Mouse (Mus musculus): ENCODE measurements at regions not wholly inside any gene's neighbourhood (a gene's known extent, or its start where the extent isn't known, plus 50 kb on each side); places are given as distances from the start of the nearest gene placed in this dataset.

- no peak for DNase-seq (ENCODE audit: extremely low spot score)
Observed at GRCm38 (mm10) chr2:167848468-167849440, 83.1 kb upstream of the Ptpn1 start.

- no peak for DNase-seq (ENCODE audit: extremely low spot score)
Observed at GRCm38 (mm10) chr2:167847281-167848077, 84.4 kb upstream of the Ptpn1 start.

- no peak for DNase-seq (ENCODE audit: extremely low spot score)
Observed at GRCm38 (mm10) chr2:167845370-167845769, 86.5 kb upstream of the Ptpn1 start.

- no peak for DNase-seq (ENCODE audit: extremely low spot score)
Observed at GRCm38 (mm10) chr2:167844556-167844955, 87.3 kb upstream of the Ptpn1 start.

GRCm38 (mm10) chr2:167843921-167844320 lies 87.9 kb upstream of the Ptpn1 start:
- no peak for DNase-seq (ENCODE audit: extremely low spot score)

- no peak for DNase-seq (ENCODE audit: extremely low spot score)
Observed at GRCm38 (mm10) chr2:167842993-167843392, 88.9 kb upstream of the Ptpn1 start.

GRCm38 (mm10) chr2:167842473-167842872 lies 89.4 kb upstream of the Ptpn1 start:
- DNase-seq (ENCODE audit: extremely low spot score), result no peak

- no peak for DNase-seq (ENCODE audit: extremely low spot score)
Observed at GRCm38 (mm10) chr2:167841339-167842240, 90.3 kb upstream of the Ptpn1 start.

GRCm38 (mm10) chr2:167840344-167840743 lies 91.5 kb upstream of the Ptpn1 start:
- DNase-seq (ENCODE audit: extremely low spot score), result no peak

- no peak for DNase-seq (ENCODE audit: extremely low spot score)
Observed at GRCm38 (mm10) chr2:167839324-167839981, 92.4 kb upstream of the Ptpn1 start.

GRCm38 (mm10) chr2:167837596-167837995 lies 94.3 kb upstream of the Ptpn1 start:
- DNase-seq (ENCODE audit: extremely low spot score), result no peak

GRCm38 (mm10) chr2:167836611-167837010 lies 95.2 kb upstream of the Ptpn1 start:
- no peak for DNase-seq (ENCODE audit: extremely low spot score)

GRCm38 (mm10) chr2:167834605-167835004 lies 97.3 kb upstream of the Ptpn1 start:
- DNase-seq (ENCODE audit: extremely low spot score), result no peak

GRCm38 (mm10) chr2:167833290-167833953 lies 98.4 kb upstream of the Ptpn1 start:
- no peak for DNase-seq (ENCODE audit: extremely low spot score)

GRCm38 (mm10) chr2:167831076-167832039 lies 100.5 kb upstream of the Ptpn1 start:
- DNase-seq (ENCODE audit: extremely low spot score), result no peak

GRCm38 (mm10) chr2:167828258-167828657 lies 103.6 kb upstream of the Ptpn1 start:
- no peak for DNase-seq (ENCODE audit: extremely low spot score)

GRCm38 (mm10) chr2:167826922-167827703 lies 104.7 kb upstream of the Ptpn1 start:
- DNase-seq (ENCODE audit: extremely low spot score), result no peak

- DNase-seq (ENCODE audit: extremely low spot score), result no peak
Observed at GRCm38 (mm10) chr2:167823513-167823912, 108.3 kb upstream of the Ptpn1 start.
